Mouse (Mus musculus): ENCODE measurements around the gene Mtg1. TPM values are rescaled to one million over a fixed set of nuclear protein-coding genes. Genes with fewer than 3 reads are reported as not detected.

Gene Mtg1
- total and polyA plus RNA-seq, 2 experiments from 2014 or later: 7.2 to 33.5 TPM

GRCm38 (mm10) chr7:140167950-140168349, 30.6 kb downstream of the Mtg1 start:
- no peaks in the 10 kb centered on the region for H3K4me1 ChIP-seq (ENCODE audit: insufficient read depth, low read length)
- H3K27ac ChIP-seq: no peak overlapping the region
- WGBS: 65% methylated on average over 1 of the region's 1 CpGs
- DNase-seq (ENCODE audit: low spot score) (no peak), ATAC-seq (no peak)
- no peaks in the 10 kb centered on the region for H3K36me3 ChIP-seq (ENCODE audit: insufficient read depth, low read length)
- no peak for TF ChIP-seq CTCF (IDR thresholded peaks at IDR 0.05; ENCODE audit: low read depth)
- no peak overlapping the region for H3K4me2 ChIP-seq (ENCODE audit: low read depth, low read length)
- no peaks in the 10 kb centered on the region for H3K27me3 ChIP-seq (ENCODE audit: insufficient read depth, low read length)
- no peaks in the 10 kb centered on the region for H3K9me3 ChIP-seq (ENCODE audit: low read length)
- no peak overlapping the region for H3K9ac ChIP-seq (replicated peaks; ENCODE audit: low read length)
- H3K4me3 ChIP-seq (ENCODE audit: low read length): no peak overlapping the region

- ATAC-seq: no peak
- 81% methylated on average over 4 of the region's 4 CpGs for WGBS
Measured at GRCm38 (mm10) chr7:140169386-140169785, 32.0 kb downstream of the Mtg1 start.

GRCm38 (mm10) chr7:140170863-140171262, 33.5 kb downstream of the Mtg1 start:
- Histone ChIP-seq H3K27me3 (ENCODE audit: insufficient read depth, low read length) (no peaks in the 10 kb centered on the region), H3K27ac (no peak overlapping the region), H3K9me3 (ENCODE audit: low read length) (no peaks in the 10 kb centered on the region), H3K9ac (replicated peaks; ENCODE audit: low read length) (no peak overlapping the region), H3K4me3 (ENCODE audit: low read length) (no peak overlapping the region), H3K4me2 (ENCODE audit: low read depth, low read length) (no peak overlapping the region), H3K36me3 (ENCODE audit: insufficient read depth, low read length) (no peaks in the 10 kb centered on the region), H3K4me1 (ENCODE audit: insufficient read depth, low read length) (no peaks in the 10 kb centered on the region)
- ATAC-seq (no peak), DNase-seq (ENCODE audit: low spot score) (no peak)
- WGBS: 91% methylated on average over 3 of the region's 3 CpGs
- no peak for TF ChIP-seq CTCF (IDR thresholded peaks at IDR 0.05; ENCODE audit: low read depth)

More at GRCm38 (mm10) chr7:140169386-140169785, 32.0 kb downstream of the Mtg1 start:
- Histone ChIP-seq H3K27ac (no peak overlapping the region), H3K4me1 (ENCODE audit: insufficient read depth, low read length) (no peaks in the 10 kb centered on the region), H3K9me3 (ENCODE audit: low read length) (no peaks in the 10 kb centered on the region), H3K27me3 (ENCODE audit: insufficient read depth, low read length) (no peaks in the 10 kb centered on the region), H3K36me3 (ENCODE audit: insufficient read depth, low read length) (no peaks in the 10 kb centered on the region), H3K4me2 (ENCODE audit: low read depth, low read length) (no peak overlapping the region), H3K9ac (replicated peaks; ENCODE audit: low read length) (no peak overlapping the region), H3K4me3 (ENCODE audit: low read length) (no peak overlapping the region)
- no peak for DNase-seq (ENCODE audit: low spot score)
- no peak for TF ChIP-seq CTCF (IDR thresholded peaks at IDR 0.05; ENCODE audit: low read depth)

GRCm38 (mm10) chr7:140172936-140173335, 35.6 kb downstream of the Mtg1 start, which contains the start of gene Olfr523:
Gene Olfr523, plus strand, starts transcription at chr7:140173217.
- ATAC-seq (0 out of 2 replicates have a peak, but pooled peaks have one; percentile 38), DNase-seq (ENCODE audit: low spot score) (peak; percentile 15)
- Histone ChIP-seq H3K27ac (no peak within 1 kb of the TSS), H3K9ac (replicated peaks; ENCODE audit: low read length) (no peak within 1 kb of the TSS), H3K9me3 (ENCODE audit: low read length) (no peaks in the 10 kb centered on the region), H3K4me2 (ENCODE audit: low read depth, low read length) (no peak within 1 kb of the TSS), H3K36me3 (ENCODE audit: insufficient read depth, low read length) (no peaks in the 10 kb centered on the region), H3K4me1 (ENCODE audit: insufficient read depth, low read length) (no peaks in the 10 kb centered on the region), H3K4me3 (ENCODE audit: low read length) (no peak within 1 kb of the TSS), H3K27me3 (ENCODE audit: insufficient read depth, low read length) (no peaks in the 10 kb centered on the region)
- WGBS: 47% methylated on average over 1 of the region's 1 CpGs
- TF ChIP-seq CTCF (IDR thresholded peaks at IDR 0.05; ENCODE audit: low read depth): no peak

GRCm38 (mm10) chr7:140179176-140179575, 41.8 kb downstream of the Mtg1 start:
- 67% methylated on average over 2 of the region's 2 CpGs for WGBS
- Histone ChIP-seq H3K4me2 (ENCODE audit: low read depth, low read length) (no peak overlapping the region), H3K4me1 (ENCODE audit: insufficient read depth, low read length) (no peaks in the 10 kb centered on the region), H3K9me3 (ENCODE audit: low read length) (no peaks in the 10 kb centered on the region), H3K4me3 (ENCODE audit: low read length) (no peak overlapping the region), H3K36me3 (ENCODE audit: insufficient read depth, low read length) (no peaks in the 10 kb centered on the region), H3K27ac (no peak overlapping the region), H3K9ac (replicated peaks; ENCODE audit: low read length) (no peak overlapping the region), H3K27me3 (ENCODE audit: insufficient read depth, low read length) (no peaks in the 10 kb centered on the region)
- no peak for ATAC-seq
- no peak for TF ChIP-seq CTCF (IDR thresholded peaks at IDR 0.05; ENCODE audit: low read depth)
- no peak for DNase-seq (ENCODE audit: low spot score)

- H3K9me3 ChIP-seq (ENCODE audit: low read length): no peaks in the 10 kb centered on the region
- no peak overlapping the region for H3K27ac ChIP-seq
- no peak for TF ChIP-seq CTCF (IDR thresholded peaks at IDR 0.05; ENCODE audit: low read depth)
- DNase-seq (ENCODE audit: low spot score): no peak
- WGBS: 85% methylated on average over 2 of the region's 2 CpGs
- ATAC-seq: no peak
- H3K4me3 ChIP-seq (ENCODE audit: low read length): no peak overlapping the region
- no peaks in the 10 kb centered on the region for H3K36me3 ChIP-seq (ENCODE audit: insufficient read depth, low read length)
- H3K4me1 ChIP-seq (ENCODE audit: insufficient read depth, low read length): no peaks in the 10 kb centered on the region
- H3K9ac ChIP-seq (replicated peaks; ENCODE audit: low read length): no peak overlapping the region
- no peaks in the 10 kb centered on the region for H3K27me3 ChIP-seq (ENCODE audit: insufficient read depth, low read length)
- H3K4me2 ChIP-seq (ENCODE audit: low read depth, low read length): no peak overlapping the region
Measured at GRCm38 (mm10) chr7:140180692-140181091, 43.3 kb downstream of the Mtg1 start.

- Histone ChIP-seq H3K36me3 (ENCODE audit: insufficient read depth, low read length) (no peaks in the 10 kb centered on the region), H3K4me2 (ENCODE audit: low read depth, low read length) (no peak overlapping the region), H3K9ac (replicated peaks; ENCODE audit: low read length) (no peak overlapping the region), H3K4me1 (ENCODE audit: insufficient read depth, low read length) (no peaks in the 10 kb centered on the region), H3K9me3 (ENCODE audit: low read length) (no peaks in the 10 kb centered on the region), H3K4me3 (ENCODE audit: low read length) (no peak overlapping the region), H3K27me3 (ENCODE audit: insufficient read depth, low read length) (no peaks in the 10 kb centered on the region), H3K27ac (no peak overlapping the region)
- no peak for TF ChIP-seq CTCF (IDR thresholded peaks at IDR 0.05; ENCODE audit: low read depth)
- DNase-seq (ENCODE audit: low spot score) (no peak), ATAC-seq (no peak)
- WGBS: 89% methylated on average over 4 of the region's 4 CpGs
Measured at GRCm38 (mm10) chr7:140184206-140184605, 46.8 kb downstream of the Mtg1 start.

All from hindbrain, postnatal 0 days (tissue).